Mouse (Mus musculus): ENCODE results near the gene Pigg.

DNA sequence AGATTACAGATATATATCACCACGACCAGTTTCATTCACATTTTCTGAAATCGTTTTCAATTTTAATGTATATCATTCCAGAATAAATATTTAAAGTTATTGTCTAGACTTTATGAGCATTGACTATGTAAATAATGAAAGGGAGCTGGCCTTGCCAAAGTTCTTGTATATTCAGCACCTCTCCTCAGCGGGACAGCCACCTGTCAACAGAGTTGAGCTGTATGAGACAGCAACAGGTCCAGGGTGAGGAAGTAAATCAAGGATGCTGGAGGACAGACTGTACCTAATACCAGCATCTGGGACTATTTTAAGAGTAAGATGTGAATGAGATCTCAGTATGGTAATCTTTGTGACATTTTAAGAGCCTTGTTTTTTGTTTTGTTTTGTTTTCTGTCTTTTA lies 25.6 kb downstream of the Pigg start:
- no peak for TF ChIP-seq USF1 (IDR thresholded peaks at IDR 0.05; ENCODE audit: low read depth)
- TF ChIP-seq CTCF (IDR thresholded peaks at IDR 0.05; ENCODE audit: control insufficient read depth, insufficient read depth, insufficient read length) = no peak
- no peak for TF ChIP-seq MAX (IDR thresholded peaks at IDR 0.05)
- TF ChIP-seq MYOD1 (IDR thresholded peaks at IDR 0.05; ENCODE audit: control insufficient read depth, insufficient read length, low read depth) = no peak

Data from C2C12 (cell line).